Comparison of ENCODE assay signal across 8 mouse cellular contexts in the genomic region with DNA sequence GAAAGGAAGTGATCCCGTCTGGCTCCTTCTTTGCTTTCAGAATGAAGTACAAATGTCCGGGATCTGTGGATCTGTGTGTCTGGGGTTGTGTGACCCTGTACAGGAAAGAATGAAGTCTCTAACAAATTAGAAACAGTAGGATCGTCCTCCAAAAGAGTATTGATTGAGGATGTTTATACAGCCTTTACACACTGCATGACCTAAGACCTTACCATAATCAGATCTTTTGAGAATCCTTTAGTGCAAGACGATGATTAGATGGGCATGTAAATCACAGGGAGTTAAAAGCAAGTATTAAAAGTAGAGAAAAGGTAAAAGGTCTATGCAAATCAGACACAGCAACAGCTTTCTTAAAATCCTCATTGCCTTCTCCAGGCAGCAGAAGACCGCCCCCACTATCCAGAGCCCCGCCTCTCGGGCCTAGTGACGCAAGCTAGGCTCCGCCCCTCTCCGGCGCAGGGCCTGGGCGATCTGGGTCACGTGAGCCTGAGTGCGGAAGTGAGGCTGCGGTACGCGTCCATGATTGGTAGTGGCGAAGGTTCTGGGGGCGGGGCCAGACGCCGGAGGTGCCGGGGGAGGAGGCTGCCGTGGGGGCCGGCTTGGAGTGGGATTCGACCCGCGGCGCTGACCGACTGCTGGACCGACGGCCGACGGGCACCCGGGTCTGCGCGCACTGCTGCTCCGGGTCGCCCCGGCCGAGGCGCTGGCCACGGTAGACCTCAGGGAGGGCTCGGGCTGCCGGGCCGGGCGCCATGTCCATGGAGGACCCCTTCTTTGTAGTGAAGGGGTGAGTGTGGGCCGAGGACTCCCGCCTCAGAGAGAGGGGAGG. TPM values are rescaled to one million over a fixed set of nuclear protein-coding genes. Genes with fewer than 3 reads are reported as not detected.
A peak's percentile ranks its signal among the peaks of the same experiment; 100 is the strongest.
DNase-seq lines count a peak whose midpoint lies in the region; ATAC-seq lines count a peak whose summit lies in the region.

A gene (plus strand): TSS at position 575 of the 829 bp plus-strand sequence.

- peak within 1 kb of the TSS; percentile 98 for H3K4me3 ChIP-seq in heart, embryonic 13.5 days
- H3K4me3 ChIP-seq in liver, embryonic 12.5 days: peak within 1 kb of the TSS; percentile 93
- peak within 1 kb of the TSS; percentile 97 for H3K4me3 ChIP-seq in stomach, embryonic 15.5 days (replicated peaks)

- DNase-seq in CD4-positive helper T cell, adult 2 months (ENCODE audit: low read depth, low spot score): peak; percentile 98
- DNase-seq in brain, embryonic 18.5 days (ENCODE audit: low read depth, low spot score): peak; percentile 94
- DNase-seq in kidney, postnatal 10 days: peak; percentile 100
- peak; percentile 98 to 99 for DNase-seq in natural killer cell, adult 2 months (ENCODE audit: low spot score in 2 of 2)

- H3K9me3 ChIP-seq in heart, embryonic 13.5 days: no peaks in the 10 kb centered on the region
- no peaks in the 10 kb centered on the region for H3K9me3 ChIP-seq in liver, embryonic 12.5 days (replicated peaks)
- no peaks in the 10 kb centered on the region for H3K9me3 ChIP-seq in stomach, embryonic 15.5 days

- peaks cover 21% of the 10 kb centered on the region for H3K4me1 ChIP-seq in heart, embryonic 13.5 days
- H3K4me1 ChIP-seq in liver, embryonic 12.5 days: peaks cover 33% of the 10 kb centered on the region
- no peaks in the 10 kb centered on the region; the same call in 1 of the 2 replicates for H3K4me1 ChIP-seq in stomach, embryonic 15.5 days

- no peaks in the 10 kb centered on the region for H3K27me3 ChIP-seq in heart, embryonic 13.5 days (replicated peaks)
- H3K27me3 ChIP-seq in liver, embryonic 12.5 days (replicated peaks): no peaks in the 10 kb centered on the region
- H3K27me3 ChIP-seq in stomach, embryonic 15.5 days (replicated peaks): no peaks in the 10 kb centered on the region

- H3K27ac ChIP-seq in heart, embryonic 13.5 days (replicated peaks): peak within 1 kb of the TSS; percentile 93
- peak within 1 kb of the TSS; percentile 64; the same call in 1 of the 2 replicates for H3K27ac ChIP-seq in liver, embryonic 12.5 days
- peak within 1 kb of the TSS; percentile 82 for H3K27ac ChIP-seq in stomach, embryonic 15.5 days

- H3K4me2 ChIP-seq in heart, embryonic 13.5 days: peak within 1 kb of the TSS; percentile 81
- H3K4me2 ChIP-seq in liver, embryonic 12.5 days: peak within 1 kb of the TSS; percentile 96
- peak within 1 kb of the TSS; percentile 81 for H3K4me2 ChIP-seq in stomach, embryonic 15.5 days

- peak within 1 kb of the TSS; percentile 93 for H3K9ac ChIP-seq in heart, embryonic 13.5 days
- peak within 1 kb of the TSS; percentile 88 for H3K9ac ChIP-seq in liver, embryonic 12.5 days
- peak within 1 kb of the TSS; percentile 84 for H3K9ac ChIP-seq in stomach, embryonic 15.5 days

- ATAC-seq in erythroid progenitor cell, adult 5-6 weeks (replicated peaks; ENCODE audit: low FRiP score, poor library complexity, severe bottlenecking): peak; percentile 100
- ATAC-seq in heart, embryonic 13.5 days (ENCODE audit: extremely low read depth, insufficient number of reproducible peaks, low FRiP score, low TSS enrichment): peak; percentile 98
- ATAC-seq in liver, embryonic 12.5 days: peak; percentile 98
- ATAC-seq in stomach, embryonic 15.5 days (ENCODE audit: insufficient read depth, low FRiP score, low read depth): peak; percentile 98

- 2% methylated on average over 47 of the region's 48 CpGs for WGBS in heart, embryonic 13.5 days
- 3% methylated on average over 48 of the region's 48 CpGs for WGBS in liver, embryonic 12.5 days (ENCODE audit: insufficient replicate concordance)
- 2% methylated on average over 46 of the region's 48 CpGs for WGBS in stomach, embryonic 15.5 days

- no peaks in the 10 kb centered on the region for H3K36me3 ChIP-seq in heart, embryonic 13.5 days
- no peaks in the 10 kb centered on the region for H3K36me3 ChIP-seq in liver, embryonic 12.5 days
- H3K36me3 ChIP-seq in stomach, embryonic 15.5 days: no peaks in the 10 kb centered on the region

RNA-seq across cellular contexts. Expression of the gene that starts here (rescaled TPM):
- total RNA-seq in erythroid progenitor cell, adult 5-6 weeks (2015; ENCODE audit: low replicate concordance): 5.0 and 5.4 TPM in 2 replicates
- total RNA-seq in erythroid progenitor cell, adult 5-6 weeks (2017; ENCODE audit: low replicate concordance): 1.8 and 3.3 TPM in 2 replicates
- polyA plus RNA-seq in heart, embryonic 13.5 days (2015; fragmentation: Nextera tagmentation; extraction: Ambion mirVana): 48.7 and 49.9 TPM in 2 replicates
- polyA plus RNA-seq in liver, embryonic 12.5 days (2016; fragmentation: Nextera tagmentation; extraction: Ambion mirVana): 21.8 and 24.0 TPM in 2 replicates
- polyA plus RNA-seq in stomach, embryonic 15.5 days (2015; fragmentation: Nextera tagmentation; extraction: Ambion mirVana): 58.9 and 63.8 TPM in 2 replicates

Comparison
In these comparisons a context has a peak if more than half of its experiments do, and no peak if none do; other contexts are left out.
1. Peak in every context shown above with its lines: DNase-seq, ATAC-seq, H3K4me3 ChIP-seq and H3K27ac ChIP-seq.